In the genomic region with DNA sequence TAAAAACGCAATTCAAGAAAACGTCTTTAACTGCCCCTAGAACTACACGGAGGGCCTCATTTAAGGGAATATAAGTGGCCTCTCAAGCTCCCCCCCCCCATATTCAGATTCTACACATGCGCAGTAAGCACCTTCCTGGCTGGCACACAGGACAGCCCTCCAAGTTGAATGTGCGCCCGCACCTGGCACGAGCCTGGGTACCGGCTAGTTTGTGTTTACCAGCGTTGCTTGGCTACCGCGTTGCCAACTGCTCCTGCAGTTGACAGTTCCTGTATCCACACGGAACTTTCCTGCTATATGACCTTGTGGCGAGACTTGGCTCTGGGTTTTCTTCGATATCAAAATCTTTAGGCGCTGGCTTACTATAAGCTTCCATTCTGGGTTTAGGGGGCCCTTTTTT, we compare ENCODE assay signal across 9 mouse cellular contexts. TPM values are rescaled to one million over a fixed set of nuclear protein-coding genes. Genes with fewer than 3 reads are reported as not detected.
DNase-seq lines count a peak whose midpoint lies in the region; TF ChIP-seq lines count a peak whose summit lies in the region.
"Had no signal": no experiment of that assay in that cellular context is flagged by ENCODE, and none has a peak within 500 bp of the region (broad histone marks: within the 10 kb centered on the region; RNA-seq: fewer than 3 reads in every experiment).

No protein-coding gene starts in this region.

- peak in 1 of 2 experiments; percentile 24 for DNase-seq in left cerebral cortex, adult 2 months (ENCODE audit: extremely low spot score in 1 of 2, low spot score in 2 of 2)
- no peak for DNase-seq in left cerebral cortex, adult 18-20 months (ENCODE audit: low spot score in 2 of 2)
- DNase-seq in cerebellum, adult 9-11 months: peak; percentile 31
- peak; percentile 22 for DNase-seq in gastrocnemius, postnatal 25 days
- peak; percentile 25 to 52 for DNase-seq in layer of hippocampus, postnatal 25 days (ENCODE audit: extremely low spot score in 1 of 2, low spot score in 1 of 2)
- DNase-seq in lung, adult 18-20 months: no peak
- no peak for DNase-seq in adipocyte (ENCODE audit: low spot score)
- DNase-seq: thymus, adult 2 months had no signal

- intact Hi-C loops in left cerebral cortex, adult 2 months (cut with DNase I): loop anchor here (10.0 kb wide), 1 partner anchor 856 kb away; no protein-coding TSS in a partner anchor

- peak overlapping the region; percentile 11; the same call in 1 of the 2 replicates for H3K4me3 ChIP-seq in left cerebral cortex, adult 2 months
- H3K4me3 ChIP-seq: kidney, embryonic 15.5 days had no signal

- no peak overlapping the region for H3K27ac ChIP-seq in left cerebral cortex, adult 2 months
- H3K27ac ChIP-seq: kidney, embryonic 15.5 days had no signal

- TF ChIP-seq CTCF in left cerebral cortex, adult 2 months (IDR thresholded peaks at IDR 0.05): no peak

RNA-seq across cellular contexts. Expression of a gene that starts 13.9 kb away (rescaled TPM):
- total RNA-seq in left cerebral cortex, adult 2 months (2021): not detected
- not detected for total RNA-seq in left cerebral cortex, adult 18-20 months (2021)
- total RNA-seq in gastrocnemius, postnatal 25 days (2021): not detected
- total RNA-seq in layer of hippocampus, postnatal 25 days (2021): not detected

Comparison
In these comparisons a context has a peak if more than half of its experiments do, and no peak if none do; other contexts are left out.
1. DNase-seq: peak in cerebellum, adult 9-11 months (single experiment), gastrocnemius, postnatal 25 days (single experiment) and layer of hippocampus, postnatal 25 days (2 of 2); none in left cerebral cortex, adult 18-20 months (0 of 2), lung, adult 18-20 months (0 of 2) and adipocyte (single experiment).